Mouse (Mus musculus) liver, embryonic 13.5 days (tissue): ENCODE measurements around the gene Ankmy2. TPM values are rescaled to one million over a fixed set of nuclear protein-coding genes. Genes with fewer than 3 reads are reported as not detected.

ENCODE experiments used
- ATAC-seq: fragments of 200-750 bp; cut with Nextera tagmentation; 2 replicates; pipeline ENCODE4 v1.8.0; 2017; ENCODE audit warnings: low read depth, mild to moderate bottlenecking, moderate number of reproducible peaks, moderate library complexity
- DNase-seq: peaks from one replicate; pipeline ENCODE4 v3.0.0; 2022
- H3K27ac ChIP-seq: fragments of 300-500 bp; sonication (generic); 2 replicates; pipeline ENCODE4 v1.5.1; 2015; ENCODE audit warnings: moderate library complexity, mild to moderate bottlenecking, inconsistent platforms
- H3K27me3 ChIP-seq: fragments of 300-500 bp; sonication (generic); 2 replicates; pipeline ENCODE4 v1.6.1; 2015; ENCODE audit warnings: mild to moderate bottlenecking, inconsistent platforms
- H3K36me3 ChIP-seq: fragments of 300-500 bp; sonication (generic); 2 replicates; pipeline ENCODE4 v1.6.1; 2015; ENCODE audit warnings: mild to moderate bottlenecking, inconsistent platforms
- H3K4me1 ChIP-seq: fragments of 300-500 bp; sonication (generic); replicated peaks from 2 replicates; pipeline ENCODE4 v1.6.1; 2015; ENCODE audit warnings: inconsistent platforms
- H3K4me2 ChIP-seq: fragments of 300-500 bp; sonication (generic); 2 replicates; pipeline ENCODE4 v1.6.1; 2015; ENCODE audit warnings: inconsistent platforms, mild to moderate bottlenecking, moderate library complexity
- H3K4me3 ChIP-seq: fragments of 300-500 bp; sonication (generic); replicated peaks from 2 replicates; pipeline ENCODE4 v1.5.1; 2015; ENCODE audit warnings: mild to moderate bottlenecking, inconsistent platforms
- H3K9ac ChIP-seq: fragments of 300-500 bp; sonication (generic); 2 replicates; pipeline ENCODE4 v1.6.1; 2015; ENCODE audit warnings: mild to moderate bottlenecking, inconsistent platforms
- H3K9me3 ChIP-seq: fragments of 300-500 bp; sonication (generic); replicated peaks from 2 replicates; pipeline ENCODE4 v1.6.1; 2016; ENCODE audit warnings: inconsistent platforms
- WGBS: fragments of 180-500 bp; shearing (Covaris S2); methylation state at CpG from one replicate; pipeline ENCODE4 v1.1.7; 2015; ENCODE audit not compliant: insufficient replicate concordance; 5-methylcytosine and 5-hydroxymethylcytosine counted together
- polyA plus RNA-seq: library from polyadenylated mRNA; unstranded; fragments of >200 nt; fragmentation: Nextera tagmentation; extraction: Ambion mirVana; gene quantifications from 2 replicates; pipeline ENCODE4 v1.2.1, GENCODE M21; 2015

Gene Ankmy2
- polyA plus RNA-seq, 1 experiment from 2014 or later = 11.3 TPM

GRCm38 (mm10) chr12:36207800-36208148 lies 50.9 kb downstream of the Ankmy2 start:
- Histone ChIP-seq H3K4me3 (no peak overlapping the region), H3K36me3 (no peaks in the 10 kb centered on the region), H3K27me3 (no peaks in the 10 kb centered on the region), H3K27ac (no peak overlapping the region), H3K4me2 (no peak overlapping the region), H3K4me1 (no peaks in the 10 kb centered on the region), H3K9me3 (no peaks in the 10 kb centered on the region), H3K9ac (no peak overlapping the region)
- DNase-seq = no peak
- 68% methylated on average over 7 of the region's 7 CpGs for WGBS
- no peak for ATAC-seq

- no peak overlapping the region for H3K27ac ChIP-seq
- ATAC-seq = no peak
- DNase-seq = no peak
- WGBS = 74% methylated on average over 19 of the region's 19 CpGs
- no peak overlapping the region for H3K9ac ChIP-seq
- H3K9me3 ChIP-seq = no peaks in the 10 kb centered on the region
- H3K4me2 ChIP-seq = no peak overlapping the region
- no peak overlapping the region for H3K4me3 ChIP-seq
- H3K27me3 ChIP-seq = no peaks in the 10 kb centered on the region
- H3K4me1 ChIP-seq = no peaks in the 10 kb centered on the region
- no peaks in the 10 kb centered on the region for H3K36me3 ChIP-seq
These were observed 51.5 kb downstream of the Ankmy2 start for GRCm38 (mm10) chr12:36208456-36208855.

DNA sequence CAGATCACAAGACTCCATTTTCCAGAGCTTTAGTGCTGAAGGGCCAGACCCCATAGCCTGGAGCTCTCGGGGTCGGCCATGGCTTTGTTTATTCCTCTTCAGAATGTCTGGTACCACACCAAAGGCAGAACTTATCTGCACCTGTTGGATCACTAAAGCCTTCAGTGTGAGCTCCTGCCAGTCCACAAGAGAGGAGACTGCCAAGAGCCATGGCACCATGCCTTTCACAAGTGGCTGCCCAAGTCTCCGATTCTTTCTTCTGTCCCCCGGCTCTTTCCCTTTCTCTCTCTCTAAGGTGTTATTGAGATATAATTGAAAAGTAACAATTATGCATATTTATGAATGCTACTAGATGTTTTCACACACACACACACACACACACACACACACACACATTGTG lies 53.2 kb downstream of the Ankmy2 start:
- H3K36me3 ChIP-seq = no peaks in the 10 kb centered on the region
- ATAC-seq = no peak
- WGBS = 84% methylated on average over 4 of the region's 4 CpGs
- no peak overlapping the region for H3K9ac ChIP-seq
- no peaks in the 10 kb centered on the region for H3K27me3 ChIP-seq
- no peaks in the 10 kb centered on the region for H3K4me1 ChIP-seq
- H3K4me2 ChIP-seq = no peak overlapping the region
- no peak overlapping the region for H3K4me3 ChIP-seq
- DNase-seq = no peak
- H3K27ac ChIP-seq = no peak overlapping the region
- H3K9me3 ChIP-seq = no peaks in the 10 kb centered on the region

DNA sequence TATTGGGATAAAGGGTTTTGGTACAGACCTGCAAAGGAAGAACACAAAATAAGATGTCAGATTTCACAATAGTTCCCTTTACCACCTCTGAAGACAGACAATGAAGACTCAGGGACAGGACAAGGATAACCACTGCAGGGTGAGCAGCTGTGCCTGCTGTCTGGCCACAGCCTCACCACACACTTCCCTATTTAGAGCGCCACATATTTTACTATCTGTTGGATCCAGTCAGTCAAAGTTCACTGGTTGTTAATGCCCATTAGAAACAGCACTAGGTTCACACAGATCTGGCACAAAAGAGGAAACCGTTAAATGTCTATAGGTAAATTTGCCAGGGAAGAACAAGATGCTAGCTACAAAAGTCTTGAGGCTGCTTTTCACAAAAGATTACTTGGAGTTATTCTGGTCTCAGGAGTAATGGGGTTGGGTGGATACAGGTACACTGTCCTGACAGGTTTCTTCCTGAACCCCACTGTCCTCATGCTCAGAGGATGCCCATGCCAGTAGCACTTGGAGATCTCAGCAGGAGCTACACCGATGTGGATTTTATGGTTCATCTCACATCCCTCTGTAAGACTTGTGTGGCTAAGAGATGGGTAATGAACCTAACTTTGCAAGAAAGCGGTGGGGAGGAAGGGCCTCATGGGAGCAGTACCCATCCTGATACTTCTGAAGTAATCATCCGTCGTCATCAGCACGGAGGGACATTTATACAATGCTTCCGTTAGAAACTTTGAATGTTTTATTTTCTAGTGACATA lies 57.7 kb downstream of the Ankmy2 start:
- ATAC-seq (no peak), DNase-seq (no peak)
- H3K36me3 ChIP-seq = no peaks in the 10 kb centered on the region
- H3K9me3 ChIP-seq = no peaks in the 10 kb centered on the region
- 27% methylated on average over 8 of the region's 8 CpGs for WGBS
- H3K27ac ChIP-seq = no peak overlapping the region
- no peak overlapping the region for H3K4me2 ChIP-seq
- H3K4me3 ChIP-seq = no peak overlapping the region
- H3K4me1 ChIP-seq = no peaks in the 10 kb centered on the region
- H3K9ac ChIP-seq = no peak overlapping the region
- no peaks in the 10 kb centered on the region for H3K27me3 ChIP-seq

DNA sequence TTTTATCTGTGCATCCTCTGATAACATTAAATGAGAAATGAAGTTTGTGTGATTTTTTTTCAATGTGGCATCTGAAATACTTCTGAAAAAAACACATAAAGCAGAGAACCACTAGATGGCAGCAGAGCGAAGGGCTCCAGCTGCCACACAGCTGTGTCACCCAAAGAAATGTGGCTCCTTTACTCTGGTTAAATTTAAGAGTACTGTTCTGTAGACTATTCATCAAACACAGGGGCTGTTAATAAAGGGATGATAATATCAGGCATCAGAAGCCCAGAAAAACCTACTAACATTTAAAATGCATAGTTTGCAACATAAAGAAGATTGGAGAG lies 58.2 kb downstream of the Ankmy2 start:
- 0% methylated on average over 1 of the region's 1 CpGs for WGBS
- ATAC-seq (no peak), DNase-seq (no peak)
- H3K27me3 ChIP-seq = no peaks in the 10 kb centered on the region
- no peaks in the 10 kb centered on the region for H3K4me1 ChIP-seq
- no peak overlapping the region for H3K4me3 ChIP-seq
- H3K9ac ChIP-seq = no peak overlapping the region
- no peak overlapping the region for H3K4me2 ChIP-seq
- H3K36me3 ChIP-seq = no peaks in the 10 kb centered on the region
- no peaks in the 10 kb centered on the region for H3K9me3 ChIP-seq
- no peak overlapping the region for H3K27ac ChIP-seq

DNA sequence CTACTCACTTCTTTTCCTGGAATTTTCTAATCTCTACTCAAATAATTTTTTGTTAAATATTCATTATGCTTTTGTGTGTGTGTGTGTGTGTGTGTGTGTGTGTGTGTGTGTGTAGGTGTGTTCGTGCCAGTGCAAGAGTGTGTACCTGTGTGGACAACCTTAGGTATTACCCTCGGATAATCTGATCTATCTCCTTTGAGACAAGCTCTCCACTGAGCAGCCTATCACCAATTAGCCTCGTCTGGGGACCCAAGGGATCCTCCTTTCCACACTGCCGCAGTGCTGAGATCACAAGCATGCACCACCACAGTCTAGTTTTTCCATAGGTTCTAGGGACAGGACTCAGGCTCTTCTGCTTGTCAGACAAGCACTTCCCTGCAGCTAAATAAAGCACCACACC lies 59.3 kb downstream of the Ankmy2 start:
- H3K4me2 ChIP-seq = no peak overlapping the region
- no peaks in the 10 kb centered on the region for H3K4me1 ChIP-seq
- H3K27ac ChIP-seq = no peak overlapping the region
- DNase-seq (no peak), ATAC-seq (no peak)
- 57% methylated on average over 4 of the region's 4 CpGs for WGBS
- H3K4me3 ChIP-seq = no peak overlapping the region
- H3K9ac ChIP-seq = no peak overlapping the region
- no peaks in the 10 kb centered on the region for H3K36me3 ChIP-seq
- H3K9me3 ChIP-seq = no peaks in the 10 kb centered on the region
- H3K27me3 ChIP-seq = no peaks in the 10 kb centered on the region

GRCm38 (mm10) chr12:36216905-36217304 lies 60.0 kb downstream of the Ankmy2 start:
- ATAC-seq (no peak), DNase-seq (no peak)
- H3K4me1 ChIP-seq = no peaks in the 10 kb centered on the region
- H3K9me3 ChIP-seq = no peaks in the 10 kb centered on the region
- no peak overlapping the region for H3K4me2 ChIP-seq
- no peaks in the 10 kb centered on the region for H3K27me3 ChIP-seq
- no peak overlapping the region for H3K4me3 ChIP-seq
- WGBS = 74% methylated on average over 10 of the region's 10 CpGs
- no peak overlapping the region for H3K9ac ChIP-seq
- no peaks in the 10 kb centered on the region for H3K36me3 ChIP-seq
- no peak overlapping the region for H3K27ac ChIP-seq

DNA sequence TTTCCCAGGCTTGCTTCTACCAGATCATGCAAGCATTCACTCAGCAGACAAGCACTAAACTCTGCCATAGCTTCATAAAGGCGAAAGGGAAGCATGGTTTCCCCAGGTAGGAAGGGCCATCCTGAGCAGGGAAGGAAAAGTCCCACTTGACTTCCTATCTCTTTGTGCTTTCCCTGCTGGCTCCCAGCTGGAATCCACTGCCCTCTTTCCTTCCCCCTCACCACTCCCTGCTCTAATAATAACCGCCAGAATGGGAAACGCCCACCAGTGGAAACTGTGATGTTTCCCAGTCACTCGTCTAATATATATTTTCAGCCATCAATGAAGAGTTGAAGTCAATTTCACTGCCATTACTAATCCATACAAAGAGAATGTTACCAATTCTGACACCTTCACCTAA lies 67.5 kb downstream of the Ankmy2 start:
- Histone ChIP-seq H3K9ac (no peak overlapping the region), H3K27ac (no peak overlapping the region), H3K4me1 (no peaks in the 10 kb centered on the region), H3K27me3 (no peaks in the 10 kb centered on the region), H3K36me3 (no peaks in the 10 kb centered on the region), H3K9me3 (no peaks in the 10 kb centered on the region), H3K4me2 (no peak overlapping the region), H3K4me3 (no peak overlapping the region)
- 51% methylated on average over 4 of the region's 4 CpGs for WGBS
- no peak for ATAC-seq
- DNase-seq = no peak

DNA sequence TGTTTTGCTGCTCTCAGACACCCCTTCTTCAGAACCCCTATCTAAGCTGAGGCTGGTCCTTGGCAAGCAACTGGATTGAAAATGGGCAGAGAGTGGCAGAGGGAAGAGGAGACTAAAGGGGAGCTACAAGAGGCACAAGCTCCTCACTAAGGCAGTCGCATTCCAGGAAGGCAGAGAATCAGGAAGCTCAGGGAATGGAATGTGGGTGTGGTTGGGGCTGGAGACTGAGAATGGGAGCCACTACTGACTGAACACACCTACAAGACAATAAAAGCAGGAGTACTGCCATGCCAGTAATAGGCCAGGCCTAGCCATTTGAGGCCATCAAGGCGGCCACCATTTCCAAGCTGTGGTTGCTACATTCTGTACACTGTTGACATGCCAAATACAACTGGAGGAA lies 74.5 kb downstream of the Ankmy2 start:
- Histone ChIP-seq H3K4me3 (no peak overlapping the region), H3K27ac (no peak overlapping the region), H3K4me1 (no peaks in the 10 kb centered on the region), H3K4me2 (no peak overlapping the region), H3K27me3 (no peaks in the 10 kb centered on the region), H3K9me3 (no peaks in the 10 kb centered on the region), H3K9ac (no peak overlapping the region), H3K36me3 (no peaks in the 10 kb centered on the region)
- 55% methylated on average over 2 of the region's 2 CpGs for WGBS
- no peak for DNase-seq
- no peak for ATAC-seq

GRCm38 (mm10) chr12:36241171-36241570 lies 84.3 kb downstream of the Ankmy2 start:
- DNase-seq (no peak), ATAC-seq (no peak)
- H3K9me3 ChIP-seq = no peaks in the 10 kb centered on the region
- H3K9ac ChIP-seq = no peak overlapping the region
- no peak overlapping the region for H3K27ac ChIP-seq
- H3K4me1 ChIP-seq = no peaks in the 10 kb centered on the region
- WGBS = 42% methylated on average over 3 of the region's 3 CpGs
- H3K4me2 ChIP-seq = no peak overlapping the region
- no peaks in the 10 kb centered on the region for H3K27me3 ChIP-seq
- no peaks in the 10 kb centered on the region for H3K36me3 ChIP-seq
- H3K4me3 ChIP-seq = no peak overlapping the region
